Mouse (Mus musculus) spleen, postnatal 4 days (tissue): Measurements from ENCODE around the gene Mmp2.
"Not testable (repeated sequence)": the region's sequence is repeated elsewhere in the genome, so short reads cannot be mapped to it uniquely, and the experiment has no call there.

Source experiments
- DNase-seq, 2 experiments: peaks; one replicate each; pipeline ENCODE4 v3.0.0; 2022; ENCODE audit warnings: low spot score in 2 of 2

Mmp2 gene

GRCm38 (mm10) chr8:92827243-92828034 is at the start of gene Mmp2:
Gene Mmp2, plus strand, starts transcription at chr8:92827291.
- DNase-seq = no peak

- DNase-seq = no peak
Measured at GRCm38 (mm10) chr8:92780976-92781375, 46.1 kb upstream of the Mmp2 start.

GRCm38 (mm10) chr8:92783906-92784610 is 43.0 kb upstream of the Mmp2 start:
- DNase-seq = no peak

GRCm38 (mm10) chr8:92790835-92791234 is 36.3 kb upstream of the Mmp2 start:
- no peak for DNase-seq

GRCm38 (mm10) chr8:92791999-92792398 is 35.1 kb upstream of the Mmp2 start:
- not testable (repeated sequence) for DNase-seq

- no peak for DNase-seq
Measured at GRCm38 (mm10) chr8:92793852-92794580, 33.1 kb upstream of the Mmp2 start.

- DNase-seq = no peak
Measured at GRCm38 (mm10) chr8:92797527-92797931, 29.6 kb upstream of the Mmp2 start.

- DNase-seq = no peak
Measured at GRCm38 (mm10) chr8:92799406-92799805, 27.7 kb upstream of the Mmp2 start.

- no peak for DNase-seq
Measured at GRCm38 (mm10) chr8:92801231-92801630, 25.9 kb upstream of the Mmp2 start.

- no peak for DNase-seq
Measured at GRCm38 (mm10) chr8:92802591-92802990, 24.5 kb upstream of the Mmp2 start.

- DNase-seq = no peak
Measured at GRCm38 (mm10) chr8:92812773-92813172, 14.3 kb upstream of the Mmp2 start.

- no peak for DNase-seq
Measured at GRCm38 (mm10) chr8:92815661-92816060, 11.4 kb upstream of the Mmp2 start.

- peak; percentile 66 to 81 for DNase-seq
Measured at GRCm38 (mm10) chr8:92817928-92818818, 8.9 kb upstream of the Mmp2 start.

GRCm38 (mm10) chr8:92821151-92821550 is 5.9 kb upstream of the Mmp2 start:
- no peak for DNase-seq

GRCm38 (mm10) chr8:92822386-92822785 is 4.7 kb upstream of the Mmp2 start:
- no peak for DNase-seq

GRCm38 (mm10) chr8:92825991-92826390 is 1.1 kb upstream of the Mmp2 start:
- DNase-seq = no peak

GRCm38 (mm10) chr8:92828251-92828743 is 1.2 kb downstream of the Mmp2 start:
- DNase-seq = no peak

GRCm38 (mm10) chr8:92834065-92834731 is 7.1 kb downstream of the Mmp2 start:
- no peak for DNase-seq

- no peak for DNase-seq
Measured at GRCm38 (mm10) chr8:92834786-92835500, 7.9 kb downstream of the Mmp2 start.

GRCm38 (mm10) chr8:92835901-92836300 is 8.8 kb downstream of the Mmp2 start:
- DNase-seq = no peak
